Mouse (Mus musculus) C2C12 (cell line): ENCODE measurements at regions not wholly inside any gene's neighbourhood (a gene's known extent, or its start where the extent isn't known, plus 50 kb on each side); places are given as distances from the start of the nearest gene placed in this dataset.

Experiments used
- H3K27me3 ChIP-seq: one replicate; pipeline ENCODE4 v1.6.1; 2011; ENCODE audit not compliant: control insufficient read depth, insufficient read depth, insufficient read length
- H3K36me3 ChIP-seq: one replicate; pipeline ENCODE4 v1.6.1; 2011; ENCODE audit not compliant: control insufficient read depth, insufficient read depth
- H3K4me3 ChIP-seq: one replicate; pipeline ENCODE4 v1.5.1; 2011; ENCODE audit warnings: mild to moderate bottlenecking, control low read depth; ENCODE audit not compliant: poor library complexity, insufficient read depth, severe bottlenecking
- H3K79me2 ChIP-seq: one replicate; pipeline ENCODE4 v1.6.1; 2011; ENCODE audit not compliant: control insufficient read depth, insufficient read depth
- H3K79me3 ChIP-seq: one replicate; pipeline ENCODE4 v1.6.1; 2011; ENCODE audit warnings: low read depth, control low read depth
- H3ac ChIP-seq: one replicate; pipeline ENCODE3; 2011; ENCODE audit warnings: low read depth; ENCODE audit not compliant: control insufficient read depth, insufficient read length
- CEBPB ChIP-seq: IDR thresholded peaks from one replicate; pipeline ENCODE4 v1.6.1; 2011; ENCODE audit warnings: low read depth, mild to moderate bottlenecking, control low read depth, moderate library complexity
- CTCF ChIP-seq: IDR thresholded peaks from one replicate; pipeline ENCODE4 v1.5.1; 2011; ENCODE audit not compliant: control insufficient read depth, insufficient read depth, insufficient read length
- FOSL1 ChIP-seq: IDR thresholded peaks from one replicate; pipeline ENCODE4 v1.8.0; 2011; ENCODE audit warnings: mild to moderate bottlenecking, low read length; ENCODE audit not compliant: poor library complexity, insufficient read depth, severe bottlenecking
- MAX ChIP-seq: IDR thresholded peaks from one replicate; pipeline ENCODE4 v1.6.1; 2011; ENCODE audit warnings: mild to moderate bottlenecking, control low read depth
- MYOD1 ChIP-seq: IDR thresholded peaks from one replicate; pipeline ENCODE4 v1.6.1; 2011; ENCODE audit warnings: low read depth; ENCODE audit not compliant: control insufficient read depth, insufficient read length
- MYOG ChIP-seq: IDR thresholded peaks from one replicate; pipeline ENCODE4 v1.6.1; 2011; ENCODE audit not compliant: control insufficient read depth, insufficient read length; ENCODE audit errors: extremely low read depth
- USF1 ChIP-seq: IDR thresholded peaks from one replicate; pipeline ENCODE4 v1.6.1; 2011; ENCODE audit warnings: low read depth, mild to moderate bottlenecking, control low read depth, moderate library complexity

DNA sequence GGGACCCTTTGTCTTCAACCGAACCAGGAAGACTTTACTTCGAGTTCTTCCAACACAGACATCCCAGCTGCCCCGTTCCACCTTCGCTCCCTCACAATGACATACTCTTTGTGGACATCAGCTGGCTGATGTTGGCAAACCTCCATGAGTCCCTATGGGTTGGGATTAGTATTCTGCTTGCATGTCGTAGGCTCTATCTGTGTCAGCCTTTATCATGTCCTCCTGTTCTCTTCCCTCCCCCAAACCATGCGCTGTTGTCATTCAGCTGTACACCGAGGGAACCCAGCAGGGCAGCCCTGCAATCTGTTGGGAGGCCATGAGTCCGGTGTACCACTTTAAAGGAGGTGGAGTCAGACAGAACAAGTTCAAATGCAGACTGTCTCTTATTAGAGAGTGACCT, 186.8 kb downstream of the Cbln4 start:
- no peaks in the 10 kb centered on the region for H3K79me2 ChIP-seq
- H3K36me3 ChIP-seq: no peaks in the 10 kb centered on the region
- TF ChIP-seq CEBPB: no peak
- TF ChIP-seq MYOG: no peak
- no peak for TF ChIP-seq USF1
- no peak for TF ChIP-seq MYOD1
- TF ChIP-seq CTCF: no peak
- TF ChIP-seq MAX: no peak
- TF ChIP-seq FOSL1: no peak
- no peaks in the 10 kb centered on the region for H3K27me3 ChIP-seq
- no peaks in the 10 kb centered on the region for H3K79me3 ChIP-seq
- H3K4me3 ChIP-seq: no peak overlapping the region
- H3ac ChIP-seq: no peak overlapping the region

DNA sequence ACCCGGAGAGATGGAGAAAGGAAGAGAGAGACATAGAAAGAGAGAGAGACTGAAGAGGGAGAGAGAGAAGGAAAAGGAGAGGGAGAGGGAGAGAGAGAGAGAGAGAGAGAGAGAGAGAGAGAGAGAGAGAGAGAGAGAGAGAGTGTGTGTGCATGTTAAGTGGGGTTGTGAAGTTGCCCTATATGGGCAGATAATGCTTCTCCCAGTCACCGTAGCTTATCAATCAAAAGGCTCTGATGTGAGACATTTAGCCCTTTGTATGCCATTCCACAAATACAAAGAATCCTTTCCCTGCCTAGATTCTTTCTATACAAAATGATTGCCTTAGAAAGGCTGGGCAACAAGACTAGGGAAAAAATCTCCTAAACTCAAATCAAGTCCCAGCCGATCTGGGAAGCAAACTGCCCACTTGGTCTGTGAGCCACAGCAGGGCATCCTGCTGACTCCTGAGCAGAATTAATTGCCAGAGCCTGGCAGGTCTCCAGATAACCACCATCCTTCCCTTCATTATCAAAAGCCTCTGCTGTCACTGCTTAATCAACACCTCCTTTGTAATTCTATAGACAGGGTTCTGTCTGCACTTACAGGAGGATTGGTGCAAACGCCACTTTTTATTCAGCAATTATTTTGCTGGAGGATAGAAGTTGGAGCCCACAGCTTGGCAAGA, 196.3 kb downstream of the Cbln4 start:
- H3K4me3 ChIP-seq: no peak overlapping the region
- no peaks in the 10 kb centered on the region for H3K36me3 ChIP-seq
- H3K79me3 ChIP-seq: no peaks in the 10 kb centered on the region
- TF ChIP-seq MYOD1 (no peak), MAX (no peak), USF1 (no peak), FOSL1 (no peak), CTCF (no peak), CEBPB (no peak), MYOG (no peak)
- no peak overlapping the region for H3ac ChIP-seq
- no peaks in the 10 kb centered on the region for H3K27me3 ChIP-seq
- no peaks in the 10 kb centered on the region for H3K79me2 ChIP-seq

DNA sequence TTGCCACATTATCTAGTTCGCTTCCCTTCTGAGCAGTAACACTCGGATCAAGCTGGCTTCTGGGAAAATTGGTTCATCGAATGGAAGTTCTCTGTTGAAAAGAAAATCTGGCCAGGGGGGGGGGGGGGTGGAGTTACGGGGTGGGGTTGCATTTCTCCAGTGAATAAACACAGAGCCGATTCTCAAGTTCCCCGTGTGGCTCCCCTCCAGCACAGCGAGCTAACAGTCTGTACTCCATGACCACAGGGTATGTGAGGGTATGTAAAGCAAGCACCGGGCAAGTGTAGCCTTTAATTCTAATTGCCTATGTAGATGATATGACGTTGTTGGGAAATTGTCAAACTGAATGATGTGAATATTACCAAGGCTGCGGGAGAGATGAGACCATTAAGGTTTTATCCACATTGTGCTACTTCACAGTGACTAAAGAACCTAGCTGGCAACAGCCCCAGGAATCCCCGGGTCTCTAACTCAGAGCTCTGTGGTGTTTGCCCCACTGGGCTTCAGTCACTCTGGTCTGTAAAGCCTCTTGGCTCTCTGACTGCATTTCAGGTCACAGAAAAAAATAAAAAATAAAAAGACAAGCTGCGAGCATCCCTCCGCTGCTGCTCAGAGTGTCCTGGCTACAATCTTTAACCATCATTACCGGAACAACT, 203.1 kb downstream of the Cbln4 start:
- H3K4me3 ChIP-seq: no peak overlapping the region
- no peaks in the 10 kb centered on the region for H3K79me3 ChIP-seq
- H3K27me3 ChIP-seq: no peaks in the 10 kb centered on the region
- no peak overlapping the region for H3ac ChIP-seq
- no peaks in the 10 kb centered on the region for H3K79me2 ChIP-seq
- no peaks in the 10 kb centered on the region for H3K36me3 ChIP-seq
- TF ChIP-seq MYOD1: no peak

DNA sequence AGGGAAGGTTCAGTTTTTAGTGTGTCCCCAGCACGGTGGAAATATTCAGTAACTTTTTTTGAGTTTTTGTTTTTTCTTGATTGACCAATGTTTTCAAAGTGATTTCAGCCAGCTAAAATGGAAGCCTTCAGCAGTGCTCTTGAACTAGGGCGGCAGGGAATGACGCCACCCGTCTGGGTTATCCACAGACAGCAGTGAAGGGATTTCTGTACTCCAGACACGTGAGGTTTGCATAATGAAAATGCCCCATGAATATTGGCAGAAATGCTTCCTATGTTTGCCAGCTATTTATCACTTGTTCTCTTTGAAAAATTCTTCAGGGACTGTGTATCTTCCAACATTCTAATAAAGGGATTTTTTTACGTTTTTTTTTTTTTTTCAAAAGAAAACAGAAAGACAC, 221.1 kb downstream of the Cbln4 start:
- no peak overlapping the region for H3K4me3 ChIP-seq
- no peaks in the 10 kb centered on the region for H3K36me3 ChIP-seq
- H3K79me3 ChIP-seq: no peaks in the 10 kb centered on the region
- no peak overlapping the region for H3ac ChIP-seq
- H3K79me2 ChIP-seq: no peaks in the 10 kb centered on the region
- TF ChIP-seq MYOG (no peak), MAX (no peak), CTCF (no peak), CEBPB (no peak), MYOD1 (no peak), FOSL1 (no peak)
- no peaks in the 10 kb centered on the region for H3K27me3 ChIP-seq

DNA sequence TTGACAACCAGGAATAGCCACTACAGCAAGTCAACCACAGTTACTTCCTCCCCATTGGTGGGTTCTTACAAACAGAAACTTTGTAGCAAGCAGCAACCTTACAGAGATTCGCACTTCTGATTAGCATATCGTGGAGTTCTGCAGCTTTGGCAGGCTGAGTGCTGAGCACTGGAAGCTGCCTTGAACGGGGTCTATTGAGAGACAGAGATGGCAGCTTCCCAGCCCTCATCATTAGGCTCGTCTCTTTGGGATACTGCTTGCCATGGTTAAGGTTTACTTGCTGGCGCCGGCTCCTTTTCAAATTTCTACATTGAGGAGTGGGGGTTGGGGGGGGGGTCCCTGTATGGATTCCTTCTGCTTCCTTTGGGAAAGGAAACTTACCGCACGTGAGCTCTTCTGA, 224.8 kb downstream of the Cbln4 start:
- Histone ChIP-seq H3K27me3 (no peaks in the 10 kb centered on the region), H3K36me3 (no peaks in the 10 kb centered on the region), H3K4me3 (no peak overlapping the region), H3ac (no peak overlapping the region), H3K79me3 (no peaks in the 10 kb centered on the region), H3K79me2 (no peaks in the 10 kb centered on the region)
- TF ChIP-seq CEBPB (no peak), MAX (no peak), FOSL1 (no peak), MYOD1 (no peak), USF1 (no peak), CTCF (no peak), MYOG (no peak)
